In the genomic region with DNA sequence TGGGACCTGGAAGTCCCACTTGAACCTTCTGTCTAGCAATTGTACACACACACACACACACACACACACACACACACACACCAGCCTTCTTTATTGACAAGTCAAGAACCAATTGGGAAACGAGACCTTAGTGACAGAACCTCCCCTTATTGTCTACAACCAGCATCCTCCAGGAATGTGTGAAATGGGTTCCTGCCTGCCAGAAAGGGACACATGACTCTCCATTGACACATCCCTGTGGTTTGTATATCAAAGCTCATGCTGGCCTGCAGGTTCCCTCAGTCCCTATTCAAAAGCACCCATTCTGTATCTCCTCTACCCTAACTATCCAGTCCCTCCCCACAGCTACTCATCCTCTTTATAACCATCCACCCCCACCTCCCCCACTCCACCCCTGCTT, we compare ENCODE assay signal across 15 mouse cellular contexts.
"Had no signal": no experiment of that assay in that cellular context is flagged by ENCODE, and none has a peak within 500 bp of the region (broad histone marks: within the 10 kb centered on the region; RNA-seq: fewer than 3 reads in every experiment).

No protein-coding gene starts in this region.

- DNase-seq: retina, postnatal 1 day; right cerebral cortex, adult 18-20 months; right cerebral cortex, postnatal 14 days; right cerebral cortex, postnatal 25 days; right cerebral cortex, postnatal 4 days; spleen, adult 18-20 months; thymus, adult 18-20 months; thymus, adult 2 months; thymus, postnatal 14 days; thymus, postnatal 25 days; thymus, postnatal 4 days had no signal

- H3K27me3 ChIP-seq: neural tube, embryonic 13.5 days; neural tube, embryonic 15.5 days; stomach, embryonic 15.5 days had no signal

- H3K9me3 ChIP-seq: neural tube, embryonic 13.5 days; neural tube, embryonic 15.5 days; stomach, embryonic 15.5 days had no signal

- H3K4me1 ChIP-seq: stomach, embryonic 15.5 days had no signal

- H3K36me3 ChIP-seq: neural tube, embryonic 13.5 days; neural tube, embryonic 15.5 days; stomach, embryonic 15.5 days had no signal

- H3K27ac ChIP-seq: neural tube, embryonic 13.5 days; neural tube, embryonic 15.5 days; stomach, embryonic 15.5 days; stomach, postnatal 0 days had no signal

- H3K4me3 ChIP-seq: neural tube, embryonic 13.5 days; neural tube, embryonic 15.5 days; stomach, embryonic 15.5 days had no signal

- H3K9ac ChIP-seq: neural tube, embryonic 13.5 days; neural tube, embryonic 15.5 days; stomach, embryonic 15.5 days had no signal

- H3K4me2 ChIP-seq: neural tube, embryonic 13.5 days; neural tube, embryonic 15.5 days; stomach, embryonic 15.5 days had no signal
